Mouse (Mus musculus) urinary bladder, adult 2 months (tissue): ENCODE measurements around the gene Rpl11. TPM values are rescaled to one million over a fixed set of nuclear protein-coding genes. Genes with fewer than 3 reads are reported as not detected.
"Not testable (repeated sequence)": the region's sequence is repeated elsewhere in the genome, so short reads cannot be mapped to it uniquely, and the experiment has no call there.

Experiments
- DNase-seq: peaks from one replicate; pipeline ENCODE4 v3.0.0; 2022; ENCODE audit warnings: low spot score
- polyA plus RNA-seq: library from polyadenylated mRNA; depleted of rRNA; stranded (reverse); fragments of >200 nt; gene quantifications from 2 replicates; pipeline ENCODE4 v1.2.3, GENCODE M21; 2012; rRNA removed

Rpl11 gene
- polyA plus RNA-seq, 1 experiment, result 1,127 TPM

DNA sequence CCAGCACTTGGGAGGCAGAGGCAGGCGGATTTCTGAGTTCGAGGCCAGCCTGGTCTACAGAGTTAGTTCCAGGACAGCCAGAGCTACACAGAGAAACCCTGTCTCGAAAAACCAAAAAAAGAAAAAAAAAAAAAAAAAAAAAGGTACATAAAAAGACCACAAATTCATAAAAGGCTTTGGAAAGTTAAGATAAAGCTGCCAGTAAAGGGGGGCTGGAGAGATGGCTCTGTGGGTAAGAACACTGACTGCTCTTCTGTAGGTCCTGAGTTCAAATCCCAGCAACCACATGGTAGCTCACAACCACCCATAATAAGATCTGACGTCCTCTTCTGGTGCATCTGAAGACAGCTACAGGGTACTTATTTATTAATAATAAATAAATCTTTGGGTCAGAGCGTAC, 73.0 kb downstream of the Rpl11 start:
- not testable (repeated sequence) for DNase-seq

Other genes with a start within 250 kb of the Rpl11 start
- gene Srsf10, start 197.7 kb downstream of the Rpl11 start, polyA plus RNA-seq, result 50.8 and 61.7 TPM in 2 replicates
- 100 and 122 TPM in 2 replicates for gene Pnrc2, start 179.6 kb downstream of the Rpl11 start, polyA plus RNA-seq
- 0.43 and 0.56 TPM in 2 replicates for gene Cnr2, start 158.0 kb downstream of the Rpl11 start, polyA plus RNA-seq
- 75.9 and 84.2 TPM in 2 replicates for gene Fuca1, start 132.7 kb downstream of the Rpl11 start, polyA plus RNA-seq
- 64.9 and 79.9 TPM in 2 replicates for gene Hmgcl, start 107.0 kb downstream of the Rpl11 start, polyA plus RNA-seq
- 20.4 and 36.8 TPM in 2 replicates for gene Gale, start 89.7 kb downstream of the Rpl11 start, polyA plus RNA-seq
- gene Lypla2, start 80.8 kb downstream of the Rpl11 start, polyA plus RNA-seq, result 55.2 and 63.6 TPM in 2 replicates
- gene Pithd1, start 66.2 kb downstream of the Rpl11 start, polyA plus RNA-seq, result 41.4 and 46.9 TPM in 2 replicates
- 25.2 and 28.1 TPM in 2 replicates for gene Eloa, start 31.7 kb downstream of the Rpl11 start, polyA plus RNA-seq
- 272 and 386 TPM in 2 replicates for gene Id3, start 90.1 kb upstream of the Rpl11 start, polyA plus RNA-seq
- gene E2f2, start 119.0 kb upstream of the Rpl11 start, polyA plus RNA-seq, result 0.50 TPM in 2 replicates
- gene Asap3, start 152.9 kb upstream of the Rpl11 start, polyA plus RNA-seq, result 11.7 and 11.8 TPM in 2 replicates
- 42.6 and 65.1 TPM in 2 replicates for gene Tcea3, start 194.3 kb upstream of the Rpl11 start, polyA plus RNA-seq
- 41.0 and 50.3 TPM in 2 replicates for gene Zfp46, start 231.3 kb upstream of the Rpl11 start, polyA plus RNA-seq